Mouse (Mus musculus) A20 (cell line): Measurements from ENCODE around the gene Tpst1.

Source experiments
- DNase-seq: peaks from one replicate; pipeline ENCODE4 v3.0.0-alpha.2; 2011; ENCODE audit warnings: low read depth, low spot score

Gene Tpst1

GRCm38 (mm10) chr5:130089177-130089576, 16.1 kb downstream of the Tpst1 start:
- peak; percentile 32 for DNase-seq

DNA sequence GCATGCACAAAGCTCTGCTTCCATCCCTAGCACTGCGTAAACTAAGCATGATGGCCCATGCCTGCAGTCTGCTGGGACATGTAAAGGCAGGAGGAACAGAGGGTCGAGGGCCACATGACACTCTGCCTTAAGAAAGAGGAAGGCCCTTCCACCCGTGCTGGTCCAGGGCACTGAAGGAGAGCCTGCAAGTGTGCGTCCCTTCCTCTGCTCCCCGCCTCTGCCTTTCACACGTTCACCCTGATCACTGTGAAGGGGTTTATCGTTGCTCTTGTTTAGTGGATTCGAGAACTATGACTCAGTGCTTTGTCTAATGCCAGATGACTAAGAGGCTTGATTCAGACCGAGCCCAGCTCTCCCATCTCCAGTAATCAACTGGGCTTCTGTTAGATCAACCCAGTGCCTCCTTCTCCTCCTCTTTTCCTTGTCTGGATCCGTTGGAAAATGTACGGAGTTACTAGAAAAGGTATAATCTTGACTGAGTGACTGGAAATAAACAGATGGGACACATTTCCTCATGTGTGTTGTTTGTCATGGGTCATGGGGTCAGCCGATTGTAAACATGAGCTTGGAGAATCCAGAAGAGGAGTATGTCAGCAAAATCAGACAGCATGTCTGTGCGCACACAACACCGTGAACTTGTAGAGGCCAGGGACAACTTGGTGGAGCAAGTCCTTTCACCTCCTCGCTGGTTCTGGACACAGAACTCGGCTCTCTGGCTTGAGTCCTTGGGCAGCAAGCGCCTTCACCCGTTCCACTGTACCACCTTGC, 16.7 kb downstream of the Tpst1 start:
- no peak for DNase-seq

GRCm38 (mm10) chr5:130096754-130097153, 23.6 kb downstream of the Tpst1 start:
- DNase-seq = no peak

DNA sequence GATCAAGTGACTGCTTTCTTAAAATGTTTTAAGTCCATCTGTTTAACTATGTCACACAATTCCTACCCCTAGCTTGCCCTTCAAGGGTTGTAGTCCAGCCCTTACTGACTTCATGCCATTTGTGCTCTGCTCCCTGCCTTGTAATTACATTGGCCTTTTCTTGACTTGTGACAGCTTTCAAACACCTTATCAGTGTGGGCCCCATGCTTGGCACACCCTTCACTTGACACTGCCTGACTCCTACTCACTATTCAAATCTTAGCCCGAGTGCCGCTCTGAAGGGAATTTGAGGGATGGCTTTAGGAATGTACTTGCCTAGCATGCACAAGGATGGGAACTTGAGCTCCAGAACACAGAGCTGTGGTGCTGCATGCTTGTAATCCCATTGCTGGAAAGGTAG, 24.7 kb downstream of the Tpst1 start:
- no peak for DNase-seq

DNA sequence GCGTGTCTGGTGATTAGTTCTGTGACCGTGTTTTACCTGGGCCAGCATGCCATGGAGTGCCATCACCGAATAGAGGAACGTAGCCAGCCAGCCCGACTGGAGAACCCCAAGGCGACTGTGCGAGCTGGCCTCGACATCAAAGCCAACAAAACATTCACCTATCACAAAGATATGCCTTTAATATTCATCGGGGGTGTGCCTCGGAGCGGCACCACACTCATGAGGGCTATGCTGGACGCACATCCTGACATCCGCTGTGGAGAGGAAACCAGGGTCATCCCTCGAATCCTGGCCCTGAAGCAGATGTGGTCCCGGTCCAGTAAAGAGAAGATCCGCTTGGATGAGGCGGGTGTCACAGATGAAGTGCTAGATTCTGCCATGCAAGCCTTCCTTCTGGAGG, 28.6 kb downstream of the Tpst1 start:
- no peak for DNase-seq

GRCm38 (mm10) chr5:130109348-130109747, 36.2 kb downstream of the Tpst1 start:
- no peak for DNase-seq

- no peak for DNase-seq
Measured at GRCm38 (mm10) chr5:130110632-130111464, 37.7 kb downstream of the Tpst1 start.

DNA sequence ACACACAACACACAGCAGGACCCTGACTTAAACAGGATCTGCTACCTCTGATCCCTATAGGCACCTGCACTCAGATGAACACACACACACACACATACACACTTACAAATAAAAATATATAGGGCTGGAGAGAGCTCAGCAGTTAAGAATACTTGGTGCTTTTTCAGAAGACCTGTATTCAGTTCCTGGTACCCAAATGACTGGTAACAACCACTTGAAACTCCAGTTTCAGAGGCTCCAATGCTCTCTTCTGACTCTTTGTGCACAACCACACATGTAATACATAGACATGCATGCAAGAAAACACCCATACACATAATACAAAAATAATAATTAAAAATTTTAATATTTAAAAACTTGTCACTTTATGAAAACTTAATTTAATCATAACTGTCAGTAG, 39.5 kb downstream of the Tpst1 start:
- DNase-seq = no peak

GRCm38 (mm10) chr5:130116116-130116515, 43.0 kb downstream of the Tpst1 start:
- DNase-seq = no peak

DNA sequence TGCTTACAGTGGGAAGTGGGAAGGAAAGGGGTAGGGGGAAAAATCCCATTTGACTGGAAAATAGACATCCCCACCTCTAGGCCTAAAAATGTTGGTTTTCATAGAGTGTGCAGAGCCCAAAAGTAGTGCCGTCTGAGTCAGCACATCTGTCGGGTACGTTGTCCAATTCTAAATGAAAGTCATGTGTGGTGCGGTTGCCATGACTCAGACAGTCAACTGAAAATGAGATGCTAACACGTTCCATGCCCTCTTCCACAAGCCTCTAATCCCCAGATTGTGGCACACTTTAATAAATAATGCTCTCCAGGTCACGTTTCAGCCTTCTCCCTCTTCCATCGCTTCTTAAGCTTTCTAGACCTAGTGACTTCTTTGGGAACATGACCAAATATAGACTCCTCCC, 43.7 kb downstream of the Tpst1 start:
- DNase-seq = no peak

DNA sequence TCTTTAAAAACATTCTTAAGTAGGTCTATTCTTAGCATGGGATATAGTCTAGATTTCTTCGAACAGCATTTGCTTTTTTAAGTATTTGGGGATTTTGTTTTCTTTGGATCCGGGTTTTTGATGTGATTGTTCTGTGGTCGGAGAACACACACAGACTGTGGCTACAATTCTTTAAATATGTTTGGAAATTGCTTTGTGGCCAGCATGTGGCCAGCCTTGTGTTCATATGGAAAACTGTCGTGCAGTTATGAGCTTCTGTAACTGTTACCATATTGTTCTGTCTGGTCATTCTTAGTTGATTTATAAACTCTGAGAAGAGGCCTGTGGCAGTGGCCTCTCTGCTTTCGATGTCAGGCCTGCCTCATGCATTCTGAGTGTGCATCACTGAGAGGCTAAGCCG, 44.8 kb downstream of the Tpst1 start:
- DNase-seq = no peak

GRCm38 (mm10) chr5:130119236-130119635, 46.1 kb downstream of the Tpst1 start:
- DNase-seq = no peak

DNA sequence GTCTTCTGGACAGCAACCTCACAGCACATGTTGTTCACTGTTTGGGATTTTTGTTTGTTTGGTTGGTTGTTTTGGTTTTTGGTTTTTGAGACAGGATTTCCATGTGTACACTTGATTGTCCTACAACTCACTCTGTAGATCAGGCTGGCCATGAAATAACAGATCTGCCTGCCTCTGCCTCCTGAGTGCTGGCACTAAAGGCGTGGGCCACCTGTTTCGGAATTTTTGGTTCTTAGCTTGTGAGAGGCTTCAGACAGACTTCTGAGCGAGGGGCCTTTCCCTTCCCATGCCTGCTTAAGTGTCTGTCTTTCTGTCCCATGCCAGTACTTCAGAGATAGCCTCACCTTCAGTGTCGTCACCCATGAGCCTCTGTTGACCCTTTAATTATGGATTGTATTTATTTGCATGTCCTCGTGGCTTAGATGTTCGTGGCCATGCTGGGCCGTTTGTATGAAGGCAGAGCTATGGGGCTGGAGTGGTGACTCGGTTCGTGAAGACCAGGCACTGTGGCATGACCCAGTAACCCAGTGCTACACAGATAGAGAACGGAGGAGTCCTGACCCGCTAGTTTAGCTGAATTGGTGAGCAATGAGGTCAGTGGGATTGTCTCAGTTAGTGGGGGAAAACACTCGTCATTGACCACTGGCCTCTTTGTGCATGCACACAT, 47.1 kb downstream of the Tpst1 start:
- no peak for DNase-seq

GRCm38 (mm10) chr5:130120904-130121303, 47.8 kb downstream of the Tpst1 start:
- no peak for DNase-seq

DNA sequence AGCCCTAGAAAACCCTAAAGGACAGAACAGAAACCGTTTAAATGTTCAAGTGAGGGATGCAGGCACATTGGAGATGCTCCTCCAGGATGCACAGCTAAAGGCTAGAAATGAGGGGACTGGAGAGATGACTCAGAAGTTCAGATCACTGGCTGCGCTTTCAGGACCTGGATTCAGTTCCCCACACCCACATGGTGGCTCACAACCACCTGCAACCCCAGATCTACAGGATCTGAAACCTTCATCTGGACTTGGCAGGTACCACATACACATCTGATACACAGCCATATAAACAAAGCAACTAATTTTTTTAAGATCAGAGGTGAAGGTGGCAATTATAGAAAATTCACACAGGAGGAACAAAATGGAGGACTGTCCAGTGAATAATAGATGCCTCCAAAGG, 49.2 kb downstream of the Tpst1 start:
- peak; percentile 73 for DNase-seq

- DNase-seq = no peak
Measured at GRCm38 (mm10) chr5:130124271-130124670, 51.1 kb downstream of the Tpst1 start.

GRCm38 (mm10) chr5:130128686-130129523, 55.8 kb downstream of the Tpst1 start:
- DNase-seq = no peak

DNA sequence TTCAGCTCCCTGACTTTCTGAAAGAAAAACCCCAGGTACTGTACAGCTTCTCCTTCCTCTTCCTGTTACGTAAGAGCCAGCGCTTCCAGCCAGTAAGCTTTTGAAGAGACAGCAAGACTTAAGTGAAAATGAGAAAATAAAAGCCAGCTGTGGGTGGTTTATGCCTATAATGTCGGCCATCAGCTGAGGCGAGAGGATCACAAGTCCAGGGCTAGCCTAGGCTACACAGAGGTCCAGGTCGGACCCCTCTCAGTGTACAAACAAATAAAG, 56.3 kb downstream of the Tpst1 start:
- peak; percentile 26 for DNase-seq

DNA sequence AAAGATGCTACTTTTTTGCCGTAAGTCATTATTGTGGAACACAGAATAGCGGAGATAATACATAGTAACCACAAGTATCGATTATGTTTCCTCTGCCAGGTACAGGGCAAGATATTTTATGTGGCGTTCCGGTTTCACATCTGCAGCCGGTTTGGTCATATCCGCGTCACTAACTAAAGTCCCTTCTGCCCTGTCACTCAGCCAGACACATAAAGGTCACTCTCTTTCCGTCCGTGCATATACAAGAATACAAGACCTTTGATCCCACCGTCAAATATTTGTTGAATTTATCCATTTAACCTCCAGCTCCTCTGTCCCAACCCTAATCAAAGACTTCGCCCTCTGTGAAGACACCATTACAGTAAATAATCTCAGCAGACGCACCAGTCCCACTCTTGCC, 63.5 kb downstream of the Tpst1 start:
- DNase-seq = no peak

- DNase-seq = peak; percentile 73
Measured at GRCm38 (mm10) chr5:130139393-130139792, 66.3 kb downstream of the Tpst1 start.

GRCm38 (mm10) chr5:130141138-130141537, 68.0 kb downstream of the Tpst1 start:
- no peak for DNase-seq

- DNase-seq = no peak
Measured at GRCm38 (mm10) chr5:130142041-130142440, 68.9 kb downstream of the Tpst1 start.
